Mouse (Mus musculus): Measurements from ENCODE around the gene Acot10. TPM values are rescaled to one million over a fixed set of nuclear protein-coding genes. Genes with fewer than 3 reads are reported as not detected.

The Acot10 gene
- polyA plus RNA-seq (2012; ENCODE audit: low replicate concordance): not detected in 2 replicates

GRCm38 (mm10) chr15:20666650-20667049 is at the start of gene Acot10:
Gene Acot10, minus strand, starts transcription at chr15:20666750.

Other genes with a start within 250 kb of the Acot10 start
- not detected in 2 replicates for gene Cdh12, start 217.5 kb downstream of the Acot10 start, polyA plus RNA-seq (2012; ENCODE audit: low replicate concordance)